Mouse (Mus musculus) heart, adult 2 months (tissue): ENCODE results near the gene Sccpdh.

ENCODE experiments used
- CTCF ChIP-seq: fragments of 200-600 bp; IDR thresholded peaks from 2 replicates; pipeline ENCODE4 v1.8.1; 2022; ENCODE audit warnings: antibody characterized with exemption, mild to moderate bottlenecking, moderate library complexity
- EP300 ChIP-seq: fragments of 200-500 bp; IDR thresholded peaks from 2 replicates; pipeline ENCODE4 v1.6.1; 2011; ENCODE audit warnings: low read depth, low read length, control low read depth; ENCODE audit not compliant: insufficient read depth
- POLR2A ChIP-seq: fragments of 200-500 bp; IDR thresholded peaks from 2 replicates; pipeline ENCODE4 v1.6.1; 2011; ENCODE audit warnings: mild to moderate bottlenecking, low read depth, low read length, control low read depth; ENCODE audit not compliant: insufficient read depth

DNA sequence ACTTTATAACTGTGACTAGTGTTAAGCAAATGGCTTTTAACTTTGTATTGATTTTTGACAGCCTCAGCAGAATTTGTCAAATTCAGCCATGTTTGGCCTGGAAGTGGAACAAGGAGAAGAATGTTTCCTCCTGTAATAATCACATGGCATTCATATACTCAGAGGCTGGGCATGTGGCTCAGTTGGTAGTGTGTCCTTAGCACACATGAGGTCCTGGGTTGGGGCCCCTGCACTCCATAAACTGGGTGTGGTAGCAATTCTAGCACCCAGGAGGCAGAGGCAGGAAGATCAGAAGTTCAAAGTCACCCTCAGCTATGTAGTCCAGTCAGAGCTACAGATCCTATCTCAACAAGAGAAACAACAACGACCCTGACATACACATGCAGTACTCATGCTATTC is 19.3 kb downstream of the Sccpdh start:
- TF ChIP-seq POLR2A, result no peak
- no peak for TF ChIP-seq CTCF
- TF ChIP-seq EP300, result no peak
